Mouse (Mus musculus) liver, embryonic 12.5 days (tissue): ENCODE results near the gene Endou. TPM values are rescaled to one million over a fixed set of nuclear protein-coding genes. Genes with fewer than 3 reads are reported as not detected.
"Not testable (repeated sequence)": the region's sequence is repeated elsewhere in the genome, so short reads cannot be mapped to it uniquely, and the experiment has no call there.

Experiments
- ATAC-seq: fragments of 200-750 bp; cut with Nextera tagmentation; 2 replicates; pipeline ENCODE4 v1.8.0; 2017; ENCODE audit warnings: moderate number of reproducible peaks, mild to moderate bottlenecking, moderate library complexity
- H3K27ac ChIP-seq: fragments of 300-500 bp; sonication (generic); 2 replicates; pipeline ENCODE4 v1.5.1; 2016; ENCODE audit warnings: mild to moderate bottlenecking
- H3K27me3 ChIP-seq: fragments of 300-500 bp; sonication (generic); replicated peaks from 2 replicates; pipeline ENCODE4 v1.6.1; 2016; ENCODE audit warnings: mild to moderate bottlenecking, moderate library complexity
- H3K36me3 ChIP-seq: fragments of 300-500 bp; sonication (generic); 2 replicates; pipeline ENCODE4 v1.6.1; 2016; ENCODE audit warnings: mild to moderate bottlenecking, moderate library complexity
- H3K4me1 ChIP-seq: fragments of 300-500 bp; sonication (generic); 2 replicates; pipeline ENCODE4 v1.6.1; 2016
- H3K4me2 ChIP-seq: fragments of 300-500 bp; sonication (generic); 2 replicates; pipeline ENCODE4 v1.6.1; 2016; ENCODE audit warnings: mild to moderate bottlenecking, moderate library complexity
- H3K4me3 ChIP-seq: fragments of 300-500 bp; sonication (generic); 2 replicates; pipeline ENCODE4 v1.5.1; 2016; ENCODE audit warnings: mild to moderate bottlenecking, moderate library complexity
- H3K9ac ChIP-seq: fragments of 300-500 bp; sonication (generic); 2 replicates; pipeline ENCODE4 v1.6.1; 2016; ENCODE audit warnings: mild to moderate bottlenecking, moderate library complexity
- H3K9me3 ChIP-seq: fragments of 300-500 bp; sonication (generic); replicated peaks from 2 replicates; pipeline ENCODE4 v1.6.1; 2016; ENCODE audit warnings: mild to moderate bottlenecking, moderate library complexity
- WGBS: fragments of 180-500 bp; shearing (Covaris S2); methylation state at CpG from one replicate; pipeline ENCODE4 v1.1.7; 2016; ENCODE audit not compliant: insufficient replicate concordance; 5-methylcytosine and 5-hydroxymethylcytosine counted together
- polyA plus RNA-seq: library from polyadenylated mRNA; unstranded; fragments of >200 nt; fragmentation: Nextera tagmentation; extraction: Ambion mirVana; gene quantifications from 2 replicates; pipeline ENCODE4 v1.2.1, GENCODE M21; 2016

The Endou gene
- polyA plus RNA-seq, 1 experiment from 2014 or later: not detected

DNA sequence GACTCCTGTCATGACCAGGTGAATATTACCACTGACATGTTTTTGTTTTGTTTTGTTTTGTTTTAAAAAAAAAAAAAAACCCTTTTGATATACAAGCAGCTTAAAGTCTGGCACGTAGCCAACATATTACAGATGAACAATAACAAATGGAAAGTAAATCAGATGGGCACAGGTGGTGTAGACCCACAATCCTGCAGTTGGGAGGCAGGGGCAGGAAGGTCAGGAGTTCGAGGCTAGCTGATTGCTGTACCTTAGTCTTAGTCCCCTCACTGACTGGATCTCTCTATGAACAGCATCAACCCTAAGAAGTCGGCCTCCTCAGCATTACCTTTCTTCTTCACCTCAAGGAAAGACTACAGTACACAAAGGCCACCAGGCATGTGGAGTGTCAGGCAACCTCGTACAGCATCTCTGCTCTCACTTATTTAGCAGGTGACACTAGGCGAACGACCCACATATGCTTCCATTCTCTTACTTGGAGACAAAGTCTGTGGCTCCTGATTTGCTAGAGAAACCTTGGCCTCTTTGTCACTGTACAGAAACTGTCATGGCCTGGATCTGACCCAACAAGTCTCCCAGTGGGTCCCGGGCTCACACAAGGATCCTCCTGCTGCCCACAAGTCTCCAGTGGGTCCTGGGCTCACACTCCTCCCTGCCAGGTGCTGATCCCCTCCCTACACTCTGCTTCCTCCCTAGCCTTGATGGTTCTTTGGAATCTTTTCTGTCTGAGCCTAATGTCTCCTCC is 57.7 kb downstream of the Endou start:
- 81% methylated on average over 7 of the region's 7 CpGs for WGBS
- Histone ChIP-seq H3K9ac (no peak overlapping the region), H3K4me1 (peaks cover 2% of the 10 kb centered on the region; the same call in 1 of the 2 replicates), H3K9me3 (no peaks in the 10 kb centered on the region), H3K27me3 (no peaks in the 10 kb centered on the region), H3K4me3 (no peak overlapping the region), H3K27ac (no peak overlapping the region), H3K4me2 (no peak overlapping the region), H3K36me3 (peaks cover 47% of the 10 kb centered on the region)
- no peak for ATAC-seq

DNA sequence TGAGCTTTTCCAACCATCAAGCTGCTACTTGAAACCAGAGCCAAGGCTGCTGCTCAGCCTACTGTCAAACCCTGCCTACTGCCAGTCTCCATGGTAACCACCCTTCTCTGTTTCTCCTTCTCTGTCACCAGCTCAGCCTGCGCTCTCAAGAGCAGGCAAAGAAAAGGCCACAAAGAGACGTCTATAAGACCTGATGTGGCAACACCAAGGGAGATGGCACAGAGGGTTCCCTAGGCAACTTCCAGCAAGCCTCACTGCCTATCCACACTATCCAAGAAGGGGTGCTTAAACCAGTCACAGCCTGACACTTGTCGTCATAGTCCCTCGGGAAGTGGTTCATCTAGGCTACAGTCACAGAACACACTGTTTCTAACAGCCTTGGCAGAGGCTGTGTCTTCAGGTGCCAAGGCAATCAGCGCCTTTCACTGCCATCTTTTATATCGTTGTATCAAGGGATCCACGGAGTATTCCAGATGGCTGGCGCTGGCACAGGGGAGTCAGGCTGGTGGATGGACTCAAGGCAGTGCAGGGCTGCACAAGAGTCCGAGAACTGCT is 58.9 kb downstream of the Endou start:
- H3K27ac ChIP-seq: no peak overlapping the region
- peaks cover 8% of the 10 kb centered on the region; the same call in 1 of the 2 replicates for H3K4me1 ChIP-seq
- peaks cover 36% of the 10 kb centered on the region for H3K36me3 ChIP-seq
- no peak overlapping the region for H3K4me2 ChIP-seq
- H3K9ac ChIP-seq: no peak overlapping the region
- 82% methylated on average over 9 of the region's 9 CpGs for WGBS
- ATAC-seq: no peak
- H3K9me3 ChIP-seq: no peaks in the 10 kb centered on the region
- H3K4me3 ChIP-seq: no peak overlapping the region
- no peaks in the 10 kb centered on the region for H3K27me3 ChIP-seq

DNA sequence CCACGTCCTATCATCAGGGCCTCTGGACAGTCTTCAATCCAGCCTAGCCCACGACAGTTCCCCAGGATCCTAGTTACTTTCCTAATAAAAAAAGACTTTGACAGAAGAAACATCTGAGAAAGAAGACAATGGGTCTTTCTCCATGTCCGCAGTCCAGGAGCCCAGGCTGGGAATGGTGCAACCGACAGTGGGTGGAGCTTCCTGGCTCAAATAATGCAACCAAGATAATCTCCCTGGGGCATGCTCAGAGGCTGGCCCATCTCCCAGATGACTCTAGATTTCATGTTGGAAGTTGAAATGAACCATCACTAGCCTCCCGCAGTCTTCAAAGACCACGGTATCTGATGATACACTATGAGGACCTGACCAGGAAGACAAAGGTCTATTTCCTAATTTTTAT is 60.6 kb downstream of the Endou start:
- Histone ChIP-seq H3K9ac (no peak overlapping the region), H3K9me3 (no peaks in the 10 kb centered on the region), H3K27ac (no peak overlapping the region), H3K27me3 (no peaks in the 10 kb centered on the region), H3K4me3 (no peak overlapping the region), H3K4me1 (peaks cover 8% of the 10 kb centered on the region; the same call in 1 of the 2 replicates), H3K4me2 (no peak overlapping the region), H3K36me3 (peaks cover 19% of the 10 kb centered on the region)
- ATAC-seq: no peak
- WGBS: 65% methylated on average over 6 of the region's 6 CpGs

DNA sequence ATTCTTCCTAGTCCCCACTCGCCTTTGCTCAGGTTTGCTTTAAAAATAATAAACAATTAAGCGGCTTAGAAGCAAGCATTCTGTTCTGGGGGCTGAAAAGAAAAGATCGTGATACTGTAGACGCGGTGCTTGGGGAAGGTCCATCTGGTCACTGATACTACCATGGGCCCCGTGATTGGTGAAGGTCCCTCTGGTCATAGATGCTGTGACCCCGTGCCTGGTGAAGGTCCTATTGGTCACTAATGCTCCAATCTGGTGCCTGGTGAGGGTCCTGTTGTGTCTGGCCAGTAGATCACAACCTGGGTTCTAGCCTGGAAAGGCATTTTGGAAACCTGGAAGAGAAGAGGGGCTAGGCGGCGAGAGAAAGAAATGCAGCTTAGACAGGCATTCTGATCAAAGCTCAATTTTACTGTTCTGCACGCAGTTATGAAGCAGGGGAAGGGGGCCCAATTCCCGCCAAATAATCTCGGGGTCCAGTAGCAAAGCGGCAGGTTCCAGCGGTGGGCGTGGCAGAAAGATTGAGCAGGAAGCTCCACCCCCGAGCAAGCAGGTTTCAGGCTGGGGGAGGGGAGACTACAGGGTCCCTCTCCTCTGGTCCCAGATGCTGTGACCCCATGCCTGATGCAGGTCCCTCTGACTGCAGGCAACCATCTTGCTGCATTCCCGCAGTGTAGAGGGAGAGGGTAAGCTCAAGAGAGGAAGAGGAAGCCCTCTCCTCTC is 62.8 kb downstream of the Endou start:
- peaks cover 13% of the 10 kb centered on the region; the same call in 1 of the 2 replicates for H3K4me1 ChIP-seq
- H3K4me2 ChIP-seq: peak overlapping the region; percentile 4
- ATAC-seq, H3K9ac ChIP-seq, H3K36me3 ChIP-seq, H3K9me3 ChIP-seq, H3K27me3 ChIP-seq, H3K27ac ChIP-seq, H3K4me3 ChIP-seq: not testable (repeated sequence)
- WGBS: 58% methylated on average over 17 of the region's 17 CpGs

DNA sequence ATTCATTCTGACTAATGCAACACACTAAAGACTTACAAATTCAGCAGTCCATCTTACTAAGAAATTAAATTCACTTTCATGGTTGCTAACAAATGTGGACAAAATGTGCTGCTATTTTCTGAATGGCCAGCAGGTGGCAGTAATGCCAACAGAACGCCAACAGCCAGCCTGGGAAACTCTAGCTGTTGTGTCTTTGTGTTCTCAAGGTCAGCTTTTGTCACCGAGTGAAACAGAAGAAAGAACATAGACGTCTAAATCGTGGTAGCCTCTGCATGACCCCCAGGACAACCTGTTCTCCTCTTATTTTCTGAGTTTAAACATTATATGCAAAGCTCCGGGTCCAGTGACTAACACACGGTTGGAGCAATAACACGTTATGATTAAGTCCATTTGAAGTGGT is 63.7 kb downstream of the Endou start:
- 30% methylated on average over 7 of the region's 7 CpGs for WGBS
- Histone ChIP-seq H3K4me2 (peak overlapping the region; percentile 4), H3K27me3 (no peaks in the 10 kb centered on the region), H3K4me3 (no peak overlapping the region), H3K9me3 (no peaks in the 10 kb centered on the region), H3K4me1 (peaks cover 13% of the 10 kb centered on the region; the same call in 1 of the 2 replicates), H3K36me3 (no peaks in the 10 kb centered on the region), H3K27ac (no peak overlapping the region), H3K9ac (no peak overlapping the region)
- no peak for ATAC-seq

DNA sequence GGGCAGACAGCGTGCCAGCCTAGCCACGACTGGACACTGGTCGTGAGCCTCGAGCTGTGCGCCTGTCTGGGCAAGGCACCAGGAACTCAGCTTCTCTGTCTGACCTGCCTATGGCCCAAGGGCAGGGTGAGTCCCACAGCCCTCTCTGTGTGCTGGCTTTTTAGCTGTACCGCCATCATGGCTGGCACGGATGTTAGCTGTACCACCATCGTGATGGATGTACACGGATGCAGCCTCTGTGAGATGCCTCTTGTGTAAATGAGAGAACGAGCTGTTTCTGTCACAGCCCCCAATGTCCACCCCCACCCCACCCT is 64.7 kb downstream of the Endou start:
- WGBS: 85% methylated on average over 10 of the region's 10 CpGs
- Histone ChIP-seq H3K9me3 (no peaks in the 10 kb centered on the region), H3K4me3 (no peak overlapping the region), H3K36me3 (no peaks in the 10 kb centered on the region), H3K9ac (no peak overlapping the region), H3K27ac (no peak overlapping the region), H3K4me1 (peaks cover 13% of the 10 kb centered on the region; the same call in 1 of the 2 replicates), H3K27me3 (no peaks in the 10 kb centered on the region), H3K4me2 (no peak overlapping the region)
- ATAC-seq: no peak

DNA sequence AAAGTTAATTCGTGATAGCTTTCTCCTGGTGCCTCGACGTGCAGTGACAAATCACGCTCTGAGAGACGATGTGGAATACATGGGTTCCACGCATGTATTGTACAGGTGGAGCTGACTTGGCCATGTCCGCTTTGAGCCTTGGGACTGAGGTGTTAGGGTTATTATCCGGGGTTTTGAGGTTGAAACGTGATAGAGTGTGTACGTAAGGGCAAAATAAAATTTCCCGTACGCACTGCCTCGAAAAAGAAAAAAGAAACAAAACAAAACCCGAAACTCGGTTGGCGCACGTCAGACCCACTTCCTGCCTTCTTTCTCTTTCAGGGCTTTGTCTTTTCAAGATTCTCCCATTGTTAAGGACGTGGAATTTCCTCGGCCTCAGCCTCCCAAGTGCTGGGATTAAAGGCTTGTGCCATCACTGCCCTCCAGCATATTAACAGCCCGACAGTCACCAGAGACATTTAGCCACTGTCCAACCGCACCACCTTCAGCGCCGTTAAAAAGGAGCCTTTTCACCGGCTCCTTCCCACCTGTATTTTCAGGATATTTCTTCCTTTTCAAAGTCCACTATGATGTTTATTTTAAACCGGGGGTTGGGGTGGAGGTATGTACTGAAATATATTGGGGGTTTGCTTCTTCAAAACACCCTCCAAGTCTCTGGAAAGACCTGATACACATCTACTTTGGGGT is 65.2 kb downstream of the Endou start:
- H3K27me3 ChIP-seq: no peaks in the 10 kb centered on the region
- H3K4me2 ChIP-seq: no peak overlapping the region
- H3K9ac ChIP-seq: no peak overlapping the region
- H3K27ac ChIP-seq: no peak overlapping the region
- no peaks in the 10 kb centered on the region for H3K36me3 ChIP-seq
- ATAC-seq: no peak
- H3K4me1 ChIP-seq: peaks cover 13% of the 10 kb centered on the region; the same call in 1 of the 2 replicates
- H3K9me3 ChIP-seq: no peaks in the 10 kb centered on the region
- WGBS: 66% methylated on average over 25 of the region's 25 CpGs
- H3K4me3 ChIP-seq: no peak overlapping the region

DNA sequence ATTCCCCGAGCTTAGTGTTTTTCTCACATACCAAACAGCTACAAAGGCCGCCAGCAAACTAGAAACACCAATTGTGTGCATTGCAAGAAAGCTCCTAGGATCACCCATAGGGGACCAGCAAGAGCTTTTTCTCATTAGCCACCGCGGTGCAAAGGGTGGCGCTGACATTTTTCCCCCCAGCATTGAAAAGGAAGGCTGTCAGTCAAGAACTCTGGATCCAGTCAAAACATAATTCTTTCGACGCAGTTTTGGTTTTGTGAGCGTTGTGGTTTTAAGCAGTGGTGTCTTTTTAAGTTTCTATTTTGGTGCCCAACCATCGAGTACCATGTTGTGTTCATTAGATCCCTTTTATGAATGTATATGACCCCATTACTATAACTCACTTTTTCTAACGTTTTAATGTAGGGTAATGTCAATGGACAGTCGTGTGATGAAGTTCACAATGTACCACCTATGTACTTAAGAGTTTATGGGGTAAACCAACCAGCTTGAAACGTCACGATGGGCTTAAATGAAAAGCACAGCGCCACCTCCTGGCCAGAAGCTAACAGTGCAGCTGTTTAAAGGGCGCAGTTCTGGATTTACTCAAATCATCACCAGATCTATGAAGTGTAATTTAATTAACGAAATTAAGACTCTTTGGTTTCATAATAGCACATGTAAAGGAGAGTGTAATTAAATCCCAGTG is 66.0 kb downstream of the Endou start:
- no peak for ATAC-seq
- WGBS: 53% methylated on average over 16 of the region's 16 CpGs

DNA sequence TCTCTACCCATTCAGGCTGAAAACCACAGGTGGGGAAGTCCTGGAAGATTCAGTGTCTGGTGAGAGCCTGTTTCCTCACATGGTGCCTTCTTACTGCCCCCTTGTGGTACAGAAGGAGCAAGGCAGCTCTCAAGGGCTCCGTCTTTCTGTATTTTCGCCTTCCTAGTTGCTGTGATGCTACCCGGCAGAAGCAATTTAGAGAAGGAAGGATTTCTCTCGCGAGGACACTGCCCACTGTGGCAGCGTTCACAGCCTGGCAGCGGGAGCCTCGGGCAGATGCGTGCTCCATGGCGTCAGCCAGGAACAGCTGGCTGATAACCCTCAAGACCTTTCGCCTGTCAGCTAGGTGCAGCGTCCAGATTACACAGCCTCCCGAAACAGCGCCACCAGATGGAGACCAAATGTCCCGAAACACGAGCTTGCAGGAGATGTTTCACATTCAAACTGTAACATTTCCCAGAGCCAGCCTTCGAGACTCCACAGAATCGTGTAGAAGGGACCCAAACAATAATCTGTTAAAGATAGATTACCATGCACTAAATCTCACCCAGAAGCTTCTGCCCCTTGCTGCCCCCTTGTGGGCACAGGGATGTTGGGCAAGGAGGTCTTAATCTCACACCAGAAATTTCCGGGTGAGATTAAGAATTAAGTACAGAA is 67.3 kb downstream of the Endou start:
- no peaks in the 10 kb centered on the region for H3K27me3 ChIP-seq
- H3K9ac ChIP-seq: peak overlapping the region; percentile 31; the same call in 1 of the 2 replicates
- no peaks in the 10 kb centered on the region for H3K9me3 ChIP-seq
- peaks cover 13% of the 10 kb centered on the region; the same call in 1 of the 2 replicates for H3K4me1 ChIP-seq
- no peaks in the 10 kb centered on the region for H3K36me3 ChIP-seq
- WGBS: 4% methylated on average over 19 of the region's 19 CpGs
- peak; percentile 50; the same call in 1 of the 2 replicates for ATAC-seq
- peak overlapping the region; percentile 52 for H3K4me3 ChIP-seq
- H3K27ac ChIP-seq: no peak overlapping the region
- H3K4me2 ChIP-seq: peak overlapping the region; percentile 75

More for the DNA sequence above, 66.0 kb downstream of the Endou start:
- Histone ChIP-seq H3K4me3 (no peak overlapping the region), H3K4me2 (no peak overlapping the region), H3K27ac (no peak overlapping the region), H3K9ac (no peak overlapping the region), H3K9me3 (no peaks in the 10 kb centered on the region), H3K27me3 (no peaks in the 10 kb centered on the region), H3K36me3 (no peaks in the 10 kb centered on the region), H3K4me1 (peaks cover 13% of the 10 kb centered on the region; the same call in 1 of the 2 replicates)
